Mouse (Mus musculus) lung, postnatal 4 days (tissue): ENCODE measurements around the gene Cc2d1b.

Experiments
- DNase-seq, 2 experiments: peaks; one replicate each; pipeline ENCODE4 v3.0.0; 2021

Gene Cc2d1b

DNA sequence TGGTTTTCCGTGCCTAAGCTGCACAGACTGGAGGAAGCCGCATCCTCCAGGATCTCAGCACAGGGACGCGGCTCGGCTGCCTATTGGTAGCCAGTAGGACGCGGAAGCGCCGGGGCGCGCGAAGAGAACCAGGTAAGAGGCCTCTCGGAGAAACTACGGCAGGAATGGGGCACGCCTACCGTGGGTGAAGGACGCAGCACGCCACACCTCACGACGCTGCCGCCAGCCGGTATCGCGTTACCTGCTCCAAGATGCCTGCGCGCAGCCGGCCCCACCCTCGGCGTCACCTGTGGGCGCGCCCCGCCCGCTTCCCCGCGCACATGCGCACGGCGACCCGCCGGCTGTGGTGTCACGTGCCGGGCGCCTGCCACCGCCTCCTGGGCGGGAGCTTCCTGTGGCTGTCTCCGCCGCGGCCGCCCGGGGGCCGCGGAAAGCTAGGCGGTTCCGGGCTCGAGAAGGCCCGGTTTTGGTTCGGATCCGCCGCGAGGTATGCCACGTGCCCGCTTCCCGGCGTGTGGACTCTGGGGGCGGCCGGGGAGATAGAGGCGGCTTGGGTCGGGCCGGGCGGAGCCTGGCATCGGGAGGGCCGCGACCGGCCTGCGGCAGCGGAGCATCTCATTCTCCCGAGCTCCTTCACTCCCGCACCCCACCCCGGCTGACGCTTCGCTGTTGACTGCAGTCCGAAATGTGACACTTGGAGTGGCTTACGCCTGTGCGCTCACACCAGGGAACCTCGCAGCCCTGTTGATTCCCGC lies at the start of gene Cc2d1b:
TSS of gene Cc2d1b (plus strand) at position 354 of the 755 bp plus-strand sequence.
- peak; percentile 93 to 96 for DNase-seq

DNA sequence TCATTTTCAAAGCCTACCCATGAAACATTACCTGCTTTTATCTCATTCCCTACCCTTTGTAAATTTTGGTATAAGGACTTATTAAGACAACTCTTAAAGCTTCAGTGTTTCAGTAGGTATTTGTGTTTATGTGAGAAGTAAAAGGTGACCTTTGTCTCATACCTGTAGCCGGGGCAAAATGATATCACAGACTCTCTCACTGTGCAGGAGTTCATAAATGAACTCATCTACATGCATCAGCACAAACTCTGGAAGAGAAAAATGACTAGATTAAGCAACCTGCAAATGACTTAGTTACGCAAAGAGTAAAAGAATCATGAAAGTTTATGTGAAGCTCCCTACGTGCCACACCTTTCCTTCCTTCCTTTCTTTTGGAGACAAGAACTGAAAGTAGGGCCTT lies 47.1 kb upstream of the Cc2d1b start:
- no peak for DNase-seq

DNA sequence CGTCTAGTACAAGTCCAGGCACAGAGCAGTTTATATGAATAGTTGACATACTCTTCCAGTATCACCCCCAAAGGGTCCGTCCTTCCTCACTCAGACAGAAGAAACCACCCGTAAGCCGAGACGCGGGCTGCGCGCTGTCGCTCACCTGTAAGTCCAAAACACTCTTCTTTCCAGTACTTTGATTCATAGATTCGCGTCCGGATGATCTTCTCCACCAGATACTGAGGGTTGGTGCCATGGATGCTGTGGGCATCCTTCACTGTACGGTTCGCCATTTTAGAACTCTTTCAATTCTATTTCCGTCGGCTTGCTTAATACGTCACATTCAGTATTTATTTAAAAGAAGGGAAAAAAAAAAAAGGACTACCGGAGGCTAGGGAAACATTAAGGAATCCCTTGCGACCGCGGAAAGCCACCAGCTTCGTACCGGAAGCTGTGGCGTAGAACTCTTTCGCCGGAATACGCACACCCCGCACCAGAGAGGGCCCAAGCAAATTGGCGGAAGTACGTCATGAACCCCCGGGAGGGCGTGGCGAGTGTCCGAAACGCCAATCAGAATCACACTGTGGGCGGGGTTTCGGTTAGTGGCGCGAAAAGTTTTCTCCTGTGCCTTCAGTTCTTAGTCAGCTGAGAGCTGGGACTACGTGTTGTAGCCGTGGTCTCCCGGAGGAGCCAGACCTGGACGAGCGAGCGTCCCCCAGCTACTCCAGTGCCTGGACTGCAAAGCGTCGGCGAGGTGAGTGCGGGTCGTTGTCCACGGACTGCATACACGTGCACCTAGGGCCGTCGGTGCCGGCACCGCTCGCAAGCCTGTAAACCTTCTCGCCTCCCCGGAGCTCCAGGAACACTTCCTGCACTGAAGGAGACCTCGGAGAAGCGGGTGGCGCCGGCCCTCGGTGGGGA lies 40.6 kb upstream of the Cc2d1b start, which contains the start of the genes Prpf38a and Orc1:
TSS of gene Prpf38a (minus strand) at position 497 of the 903 bp plus-strand sequence.
TSS of gene Orc1 (plus strand) at position 584 of the 903 bp plus-strand sequence.
- peak; percentile 97 to 98 for DNase-seq

DNA sequence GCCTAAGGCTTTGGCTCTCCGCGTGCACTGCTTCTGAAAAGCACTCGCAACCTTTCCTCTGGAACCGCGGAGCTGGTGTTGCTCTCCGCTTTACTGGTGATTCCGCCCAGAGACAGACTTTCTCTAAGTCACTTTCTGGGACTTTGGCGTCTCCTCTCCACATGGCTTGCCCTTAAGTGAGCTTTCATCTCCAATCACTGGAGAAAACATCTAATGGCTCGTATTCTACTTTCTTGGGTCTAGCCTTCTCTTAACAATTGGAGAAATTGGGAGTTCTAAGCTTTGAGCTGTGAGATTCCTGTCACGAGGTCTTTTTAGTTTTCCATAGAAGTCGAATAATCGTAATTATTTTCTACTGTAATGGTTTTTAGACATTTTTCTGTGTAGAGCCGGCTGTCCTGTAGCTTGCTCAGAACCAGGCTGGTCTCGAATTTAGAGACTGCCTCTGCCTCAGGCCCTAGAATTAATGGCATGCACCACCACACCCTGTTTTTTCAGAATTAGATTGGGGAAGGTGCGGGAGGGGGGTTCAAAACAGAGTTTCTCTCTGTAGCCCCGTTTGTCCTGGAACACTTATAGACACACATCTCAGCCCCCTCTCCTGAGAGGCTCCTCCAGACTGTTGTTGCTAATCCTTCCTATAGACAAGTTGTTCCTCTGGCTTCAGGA lies 39.9 kb upstream of the Cc2d1b start:
- no peak for DNase-seq

DNA sequence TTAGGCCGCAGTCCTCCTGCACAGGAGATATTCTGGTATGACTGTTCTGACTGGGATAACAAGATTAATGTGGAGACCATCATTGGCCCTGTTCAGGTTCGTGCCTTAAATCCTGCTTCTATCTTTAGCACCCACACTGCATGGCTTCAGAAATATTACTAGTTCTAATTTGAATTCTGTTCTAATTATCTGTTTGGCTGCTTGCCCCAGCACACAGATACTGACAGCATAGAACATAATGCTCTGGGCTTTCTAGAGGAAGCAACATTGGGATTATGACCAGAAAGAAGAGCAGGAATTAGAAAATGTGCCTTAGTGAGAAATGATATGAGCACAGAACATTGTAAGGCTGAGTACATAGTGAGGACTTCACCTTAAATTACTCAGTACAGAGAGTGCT lies 26.4 kb upstream of the Cc2d1b start:
- no peak for DNase-seq

DNA sequence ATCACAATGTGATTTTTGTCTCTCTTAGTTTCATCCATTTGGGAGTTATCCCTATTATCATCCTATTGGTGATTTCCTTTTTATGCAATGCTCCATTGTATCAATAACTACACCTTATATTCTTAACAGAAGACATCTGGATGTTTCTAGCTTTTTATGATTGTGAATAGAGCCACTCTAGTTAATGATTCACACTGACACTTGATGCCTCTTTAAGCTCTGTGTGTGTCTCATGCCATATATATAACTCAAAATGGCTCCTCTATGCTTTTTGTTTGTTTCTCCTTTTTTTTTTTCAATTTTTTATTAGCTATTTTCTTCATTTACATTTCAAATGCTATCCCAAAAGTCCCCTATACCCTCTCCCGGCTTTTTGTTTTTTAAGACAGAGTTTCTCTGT lies 24.0 kb upstream of the Cc2d1b start:
- DNase-seq: no peak

DNA sequence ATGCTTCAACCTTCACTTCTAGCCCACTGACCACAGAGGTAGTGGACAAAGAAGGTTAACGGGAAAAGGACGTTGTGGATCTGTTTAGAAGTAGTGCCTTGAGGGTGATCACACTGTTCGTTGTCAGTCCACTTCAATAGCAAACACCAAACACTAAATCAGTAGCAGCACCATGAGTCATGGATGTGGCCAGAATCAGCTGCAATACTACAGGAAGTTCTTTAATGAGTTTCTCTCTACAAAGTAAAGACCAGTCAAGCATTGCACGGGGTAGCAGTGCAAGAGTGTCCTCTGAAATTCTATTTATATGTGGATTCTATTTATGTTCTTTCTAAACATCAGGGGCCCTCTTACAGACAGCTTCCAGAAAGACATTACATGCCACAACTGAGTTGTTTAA lies 21.4 kb upstream of the Cc2d1b start:
- no peak for DNase-seq

DNA sequence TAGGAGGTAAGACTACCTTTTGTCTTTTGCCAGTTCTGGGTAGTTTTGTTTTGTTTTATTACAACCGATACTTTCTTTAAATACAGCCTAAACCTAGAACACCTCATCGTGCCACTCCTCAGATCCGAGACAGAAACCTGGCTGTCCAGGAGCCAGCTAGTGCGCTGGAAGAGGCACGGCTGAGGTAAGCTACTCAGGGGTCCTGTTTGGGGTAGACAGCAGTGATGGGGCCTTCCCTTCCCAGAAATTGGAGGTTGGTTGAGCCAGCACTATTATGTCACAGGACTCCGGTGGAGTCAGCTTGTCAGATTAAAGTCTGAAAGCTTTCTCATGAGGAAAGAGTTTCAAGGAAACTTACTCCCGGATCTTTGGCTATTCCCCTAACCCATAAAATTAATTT lies 17.9 kb upstream of the Cc2d1b start:
- no peak for DNase-seq

DNA sequence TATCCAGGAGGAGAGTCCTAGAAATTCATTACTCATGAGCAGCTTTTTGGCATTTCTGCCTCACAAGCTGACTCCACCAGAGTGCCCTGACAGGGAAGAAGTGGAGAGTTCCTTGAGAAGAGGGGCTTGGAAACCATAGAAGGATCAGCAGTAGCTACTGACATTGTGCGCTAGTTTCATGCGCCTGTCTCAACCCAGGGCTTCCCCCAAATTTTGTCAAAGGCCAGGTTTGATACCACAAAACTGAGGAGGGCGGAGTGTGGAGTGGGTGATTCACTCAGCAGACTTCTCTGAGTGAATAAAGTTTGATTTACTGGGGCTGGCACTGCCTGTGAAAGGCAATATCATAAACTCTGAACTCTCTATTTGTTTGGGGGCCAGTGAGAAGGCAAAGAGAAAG lies 11.1 kb upstream of the Cc2d1b start:
- no peak for DNase-seq

DNA sequence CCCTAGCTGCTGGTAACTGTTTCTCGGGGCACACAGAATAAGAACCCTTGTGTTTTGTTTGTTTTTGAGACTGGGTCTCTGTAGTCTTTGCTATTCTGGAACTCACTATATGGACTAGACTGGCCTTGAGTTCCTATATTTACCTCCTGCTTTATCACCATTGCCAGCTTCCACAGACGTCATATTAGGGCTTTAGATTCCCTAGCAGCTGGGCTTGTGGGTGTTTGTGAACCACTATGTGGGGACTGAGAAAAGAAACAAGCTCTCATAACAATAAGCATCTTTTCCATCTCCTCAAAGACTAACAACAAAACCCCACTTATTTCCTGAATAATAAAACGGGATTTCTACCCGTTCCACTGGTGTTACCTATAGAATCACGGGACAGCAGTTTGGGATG lies 8.8 kb upstream of the Cc2d1b start:
- DNase-seq: no peak

DNA sequence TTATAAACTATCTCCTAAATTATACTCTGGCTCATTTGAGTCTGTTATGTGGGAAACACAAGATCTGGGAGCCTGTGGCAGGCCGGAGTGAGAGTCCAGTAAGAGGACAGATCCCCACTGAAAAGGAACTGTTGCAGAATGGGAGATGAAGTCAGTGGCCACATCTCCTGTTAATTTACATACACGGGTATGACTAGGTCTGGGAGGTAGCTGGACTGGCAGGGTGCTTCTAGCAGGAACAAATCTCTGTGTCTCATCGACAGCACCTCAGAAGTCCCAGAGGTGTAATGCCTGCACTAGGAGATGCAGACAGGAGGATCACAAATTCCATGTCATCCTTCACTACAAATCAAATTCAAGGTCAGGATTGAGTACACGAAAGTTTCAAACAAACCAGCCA lies 1.2 kb upstream of the Cc2d1b start:
- no peak for DNase-seq

DNA sequence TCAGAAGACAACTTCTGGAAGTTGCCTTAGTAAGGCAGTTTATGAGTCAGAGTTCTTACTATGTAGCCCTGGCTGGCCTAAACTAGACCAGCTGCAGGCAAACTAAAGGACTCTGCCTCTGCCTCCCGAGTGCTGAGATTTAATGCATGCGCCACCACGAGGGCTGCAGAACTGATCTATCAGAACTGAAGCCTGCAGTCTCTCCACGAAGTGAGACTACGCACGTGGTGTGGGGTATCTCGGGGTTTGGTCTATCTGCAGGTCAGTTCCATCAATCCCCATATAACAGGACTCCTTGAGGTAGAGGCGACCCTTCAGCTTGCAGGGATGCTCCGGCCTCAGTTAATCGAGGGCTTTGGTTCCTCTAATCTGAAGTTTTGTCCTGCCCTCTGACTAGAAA lies 575 bp upstream of the Cc2d1b start:
- no peak for DNase-seq

DNA sequence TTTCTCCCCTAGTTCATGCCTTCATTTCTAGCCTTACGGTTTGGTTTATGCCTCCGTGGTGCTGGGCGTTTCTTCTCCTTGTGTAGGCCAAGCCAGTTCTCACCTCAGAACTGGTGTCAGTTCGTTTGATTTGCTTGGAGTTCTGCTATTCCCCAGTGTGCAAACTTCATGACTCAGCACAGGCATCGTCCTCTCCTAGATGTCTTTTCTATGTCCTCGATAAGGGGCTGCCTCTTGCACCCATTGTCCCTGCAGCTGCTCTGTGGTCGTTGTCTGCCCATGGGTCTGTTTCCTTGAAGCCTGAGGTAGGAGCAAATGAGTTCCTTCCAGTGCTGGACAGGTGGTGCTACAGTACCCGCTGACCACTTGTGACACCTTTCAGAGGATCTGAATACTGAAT lies 796 bp downstream of the Cc2d1b start:
- no peak for DNase-seq

DNA sequence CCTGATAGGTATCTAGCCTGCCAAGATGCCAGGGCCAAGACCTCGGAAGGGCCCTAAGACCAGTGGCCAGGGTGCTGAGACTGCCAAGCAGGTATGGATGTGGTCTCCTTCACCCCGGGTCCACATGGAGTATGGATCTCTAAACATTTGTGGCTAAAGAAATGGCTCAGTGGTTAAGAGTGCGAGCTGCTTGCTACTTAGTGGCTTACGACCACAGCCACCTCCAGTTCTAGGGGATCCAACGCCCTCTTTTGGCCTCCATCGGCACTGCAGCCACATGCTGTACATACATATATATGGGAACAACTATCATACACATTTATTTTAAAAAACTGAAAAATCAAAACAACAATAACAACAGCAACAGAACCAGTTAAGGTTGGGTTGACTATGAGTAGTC lies 1.8 kb downstream of the Cc2d1b start:
- no peak for DNase-seq

DNA sequence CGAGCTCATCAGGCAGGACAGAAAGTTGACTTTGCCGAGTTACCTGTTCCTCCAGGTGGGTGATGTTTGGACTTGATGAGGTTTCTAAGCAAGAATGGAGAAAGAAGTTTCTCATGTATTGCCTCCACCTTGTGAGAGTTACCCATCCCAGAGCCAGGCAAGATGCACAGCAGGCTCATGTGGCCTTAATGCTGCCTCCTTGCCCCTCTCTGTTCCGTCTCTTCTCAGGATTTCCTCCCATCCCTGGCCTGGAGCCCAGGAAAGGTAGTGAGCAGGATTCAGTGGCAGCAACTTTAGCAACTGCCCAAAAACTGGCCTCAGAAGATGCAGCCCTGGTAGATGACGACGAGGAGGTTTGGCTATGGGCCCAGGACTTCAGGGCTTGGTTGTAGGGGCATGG lies 7.3 kb downstream of the Cc2d1b start:
- no peak for DNase-seq

DNA sequence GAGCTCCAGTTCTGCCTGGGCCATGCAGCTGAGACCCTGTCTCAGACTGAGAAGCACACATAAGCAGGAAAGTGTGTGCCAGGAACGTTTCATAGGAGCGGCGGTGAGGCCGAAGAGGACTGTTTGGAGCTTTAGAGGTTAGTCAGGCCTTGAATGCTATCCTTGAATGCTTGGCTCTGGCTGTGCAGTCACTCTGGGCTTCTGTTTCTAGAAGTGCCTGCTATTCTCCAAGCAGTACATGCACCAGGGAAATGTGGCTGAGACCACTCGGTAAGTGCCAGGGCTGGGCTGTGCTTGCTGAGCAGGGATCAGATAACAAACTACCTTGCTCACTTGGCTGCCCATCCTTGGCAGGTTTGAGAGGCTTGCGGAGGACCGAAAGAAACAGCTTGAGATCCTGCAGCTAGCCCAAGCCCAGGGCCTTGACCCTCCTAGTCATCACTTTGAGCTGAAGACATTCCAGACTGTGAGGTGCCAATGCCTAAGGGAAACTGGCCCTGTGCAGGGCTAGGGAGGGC lies 9.7 kb downstream of the Cc2d1b start:
- DNase-seq: no peak

DNA sequence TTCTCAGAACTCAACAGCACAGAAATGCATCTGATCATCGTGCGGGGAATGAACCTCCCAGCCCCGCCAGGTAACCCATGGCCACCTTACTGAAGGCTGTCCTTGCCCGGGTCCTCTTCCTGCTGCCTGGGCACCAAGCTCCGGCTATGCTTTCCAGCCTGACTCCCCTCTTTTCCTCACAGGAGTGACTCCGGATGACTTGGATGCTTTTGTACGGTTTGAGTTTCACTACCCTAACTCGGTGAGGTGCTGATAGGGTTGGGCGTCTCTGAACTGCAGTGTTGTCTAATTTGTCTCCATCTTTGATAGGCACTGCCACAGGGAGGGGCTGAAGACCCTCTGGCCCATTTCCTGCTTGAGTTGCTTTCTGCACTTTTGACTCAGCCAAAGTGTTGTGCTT lies 10.4 kb downstream of the Cc2d1b start:
- DNase-seq: no peak

DNA sequence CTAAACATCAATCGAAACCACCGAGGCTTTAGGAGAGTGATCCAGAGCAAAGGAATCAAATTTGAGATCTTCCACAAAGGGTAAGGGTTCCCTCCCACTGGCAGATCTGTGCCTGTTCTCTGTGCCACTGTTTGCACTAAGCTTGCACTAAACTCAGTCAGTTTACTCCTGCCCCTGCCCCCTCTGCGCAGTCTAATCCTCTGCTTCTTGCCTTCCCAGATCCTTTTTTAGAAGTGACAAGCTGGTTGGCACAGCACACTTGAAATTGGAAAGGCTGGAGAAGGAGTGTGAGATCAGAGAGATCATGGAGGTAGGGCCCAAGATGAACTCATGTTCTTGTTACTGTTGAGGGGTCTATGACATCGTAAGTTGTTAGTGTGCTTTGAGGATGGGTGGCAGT lies 11.9 kb downstream of the Cc2d1b start:
- DNase-seq: no peak

DNA sequence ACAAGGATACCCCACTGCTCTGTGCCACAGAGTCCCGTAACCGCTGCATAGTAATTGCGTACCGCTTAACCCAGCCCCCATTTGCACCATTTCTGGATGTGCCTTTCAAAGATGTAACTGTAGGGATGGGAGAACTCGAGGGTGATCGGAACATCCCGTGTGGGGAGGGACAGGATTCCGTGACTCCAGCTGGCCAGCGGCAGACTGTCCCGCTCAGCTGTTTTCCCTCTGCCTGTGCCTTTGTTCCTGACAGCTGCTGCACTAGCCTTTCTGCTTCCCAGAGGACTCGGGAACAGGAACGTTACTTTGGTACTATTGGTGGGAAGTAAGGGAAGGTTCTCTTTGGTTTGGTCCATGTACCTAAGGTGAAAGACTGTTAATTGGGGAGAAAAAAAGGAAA lies 14.0 kb downstream of the Cc2d1b start:
- DNase-seq: no peak

DNA sequence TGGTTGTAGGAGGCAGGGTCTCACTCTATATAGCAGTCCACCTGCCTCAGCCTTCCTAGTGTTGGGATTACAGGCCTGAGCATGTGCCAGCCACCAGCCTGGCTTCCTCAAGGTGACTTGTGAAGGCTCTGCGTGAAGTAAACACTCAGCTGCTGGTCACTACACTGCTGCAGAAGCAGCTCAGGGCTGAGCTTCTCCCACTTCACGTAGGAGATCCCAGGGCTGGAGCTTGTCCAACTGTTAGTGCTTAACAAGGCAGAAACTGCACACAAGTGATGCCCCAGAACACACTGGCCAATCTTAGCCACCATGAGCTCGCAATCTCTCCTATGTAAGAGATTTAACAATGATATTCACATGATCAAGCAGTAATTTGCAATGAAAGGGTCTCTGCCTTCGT lies 15.0 kb downstream of the Cc2d1b start:
- DNase-seq: no peak

DNA sequence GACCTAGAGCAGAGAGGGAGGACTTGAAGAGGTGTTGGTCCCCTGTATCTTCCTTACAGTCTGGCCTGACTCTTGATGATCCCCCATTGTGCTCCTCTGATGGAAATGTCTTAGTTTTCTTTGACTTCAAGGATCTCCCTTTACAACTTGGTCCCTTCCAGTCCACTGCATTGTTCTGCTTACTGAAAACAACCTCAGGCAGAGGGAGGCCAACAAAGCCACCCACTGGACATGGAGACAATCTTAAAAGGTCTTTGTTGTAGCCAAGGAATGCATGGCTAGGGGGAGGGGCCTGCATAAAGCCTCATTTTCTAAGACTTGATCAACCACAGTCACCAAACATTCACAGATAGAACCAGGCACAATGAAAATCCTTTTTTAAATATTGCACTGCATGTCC lies 15.4 kb downstream of the Cc2d1b start:
- DNase-seq: no peak

DNA sequence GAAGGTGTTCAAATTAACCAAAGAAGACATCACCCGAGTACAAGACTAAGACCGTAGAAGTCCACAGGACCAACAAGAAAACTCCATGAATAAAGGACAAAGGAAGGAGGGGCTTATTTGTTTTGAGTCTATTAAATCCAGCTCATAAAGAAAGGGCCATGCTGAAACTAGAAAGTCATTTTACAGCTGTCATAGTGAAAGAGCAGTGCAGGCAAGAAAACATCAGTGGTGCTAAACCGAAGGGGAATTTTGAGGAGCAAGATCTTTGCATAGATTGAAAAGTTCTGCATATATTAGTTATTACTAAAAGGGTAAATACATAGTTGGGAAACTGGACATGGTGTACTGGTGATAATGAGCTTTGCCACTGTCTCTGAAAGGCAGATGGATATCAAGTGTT lies 18.0 kb downstream of the Cc2d1b start:
- no peak for DNase-seq

DNA sequence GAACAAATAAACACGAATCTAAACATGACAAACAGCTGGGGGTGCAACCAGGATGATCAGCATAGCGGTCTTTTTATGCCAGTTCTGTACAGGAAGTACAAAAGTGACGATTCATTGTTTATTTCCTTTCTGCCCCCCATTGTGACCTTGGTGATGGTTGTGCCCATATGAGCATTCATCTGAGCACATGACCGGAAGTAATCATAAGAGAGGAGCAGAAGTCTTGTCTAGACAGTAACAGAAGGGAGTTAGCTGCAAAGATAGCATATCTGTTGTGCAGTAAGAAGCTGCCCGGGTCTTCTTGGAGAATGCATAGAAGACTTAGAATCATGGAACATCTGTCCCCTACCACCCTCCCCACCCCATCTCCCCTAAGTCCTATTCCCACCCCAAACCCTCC lies 19.0 kb downstream of the Cc2d1b start:
- no peak for DNase-seq
